Mouse (Mus musculus) liver, postnatal 0 days (tissue): Measurements from ENCODE around the gene Gpnmb. TPM values are rescaled to one million over a fixed set of nuclear protein-coding genes. Genes with fewer than 3 reads are reported as not detected.

Experiments used
- ATAC-seq: fragments of 200-750 bp; cut with Nextera tagmentation; 2 replicates; pipeline ENCODE4 v1.8.0; 2017; ENCODE audit warnings: mild to moderate bottlenecking, moderate library complexity
- DNase-seq: peaks from one replicate; pipeline ENCODE4 v3.0.0-alpha.2; 2016
- H3K27ac ChIP-seq: fragments of 300-500 bp; sonication (generic); 2 replicates; pipeline ENCODE4 v1.5.1; 2014; ENCODE audit warnings: antibody characterized with exemption, moderate library complexity, mild to moderate bottlenecking, low read depth
- H3K27me3 ChIP-seq: fragments of 300-500 bp; sonication (generic); 2 replicates; pipeline ENCODE4 v1.6.1; 2014; ENCODE audit warnings: low read length, control low read depth, mixed read lengths; ENCODE audit not compliant: insufficient read depth
- H3K36me3 ChIP-seq: fragments of 300-500 bp; sonication (generic); replicated peaks from 2 replicates; pipeline ENCODE4 v1.6.1; 2014; ENCODE audit warnings: mild to moderate bottlenecking, control low read depth, low read length, moderate library complexity, mixed read lengths; ENCODE audit not compliant: insufficient read depth
- H3K4me1 ChIP-seq: fragments of 300-500 bp; sonication (generic); 2 replicates; pipeline ENCODE4 v1.6.1; 2014; ENCODE audit warnings: antibody characterized with exemption, mild to moderate bottlenecking, control low read depth; ENCODE audit not compliant: insufficient read depth
- H3K4me2 ChIP-seq: fragments of 300-500 bp; sonication (generic); 2 replicates; pipeline ENCODE4 v1.6.1; 2014; ENCODE audit warnings: low read depth, mild to moderate bottlenecking, low read length, moderate library complexity, mixed read lengths
- H3K4me3 ChIP-seq: fragments of 300-500 bp; sonication (generic); 2 replicates; pipeline ENCODE4 v1.5.1; 2014; ENCODE audit warnings: low read depth, low read length
- H3K9ac ChIP-seq: fragments of 300-500 bp; sonication (generic); replicated peaks from 2 replicates; pipeline ENCODE4 v1.6.1; 2014; ENCODE audit warnings: mild to moderate bottlenecking, moderate library complexity
- H3K9me3 ChIP-seq: fragments of 300-500 bp; sonication (generic); 2 replicates; pipeline ENCODE4 v1.6.1; 2016; ENCODE audit warnings: mild to moderate bottlenecking, control low read depth, low read length, mixed read lengths
- CTCF ChIP-seq: sonication (generic); IDR thresholded peaks from 2 replicates; pipeline ENCODE4 v1.5.1; 2016; ENCODE audit warnings: antibody characterized with exemption, low read depth
- EP300 ChIP-seq: IDR thresholded peaks from 2 replicates; pipeline ENCODE4 v1.6.1; 2016; ENCODE audit warnings: antibody characterized with exemption, low read depth, mild to moderate bottlenecking
- WGBS: fragments of 180-500 bp; shearing (Covaris S2); extraction: QIAGEN DNeasy Blood & Tissue Kit; methylation state at CpG from one replicate; pipeline ENCODE4 v1.1.7; 2014; ENCODE audit not compliant: insufficient replicate concordance; 5-methylcytosine and 5-hydroxymethylcytosine counted together
- polyA plus RNA-seq: library from polyadenylated mRNA; unstranded; fragments of >200 nt; fragmentation: Nextera tagmentation; extraction: Ambion mirVana; gene quantifications from 2 replicates; pipeline ENCODE4 v1.2.1, GENCODE M21; 2015

The Gpnmb gene
- polyA plus RNA-seq, 1 experiment from 2014 or later = 0.53 TPM

GRCm38 (mm10) chr6:49052191-49052590 lies 15.8 kb downstream of the Gpnmb start:
- Histone ChIP-seq H3K9me3 (no peaks in the 10 kb centered on the region), H3K4me1 (0 out of 2 replicates have a peak, but pooled peaks cover 2% of the 10 kb centered on the region), H3K9ac (no peak overlapping the region), H3K36me3 (no peaks in the 10 kb centered on the region), H3K27ac (no peak overlapping the region), H3K4me3 (no peak overlapping the region), H3K27me3 (no peaks in the 10 kb centered on the region), H3K4me2 (no peak overlapping the region)
- TF ChIP-seq EP300 (no peak), CTCF (no peak)
- no peak for DNase-seq
- WGBS = 50% methylated on average over 5 of the region's 5 CpGs
- ATAC-seq = no peak

DNA sequence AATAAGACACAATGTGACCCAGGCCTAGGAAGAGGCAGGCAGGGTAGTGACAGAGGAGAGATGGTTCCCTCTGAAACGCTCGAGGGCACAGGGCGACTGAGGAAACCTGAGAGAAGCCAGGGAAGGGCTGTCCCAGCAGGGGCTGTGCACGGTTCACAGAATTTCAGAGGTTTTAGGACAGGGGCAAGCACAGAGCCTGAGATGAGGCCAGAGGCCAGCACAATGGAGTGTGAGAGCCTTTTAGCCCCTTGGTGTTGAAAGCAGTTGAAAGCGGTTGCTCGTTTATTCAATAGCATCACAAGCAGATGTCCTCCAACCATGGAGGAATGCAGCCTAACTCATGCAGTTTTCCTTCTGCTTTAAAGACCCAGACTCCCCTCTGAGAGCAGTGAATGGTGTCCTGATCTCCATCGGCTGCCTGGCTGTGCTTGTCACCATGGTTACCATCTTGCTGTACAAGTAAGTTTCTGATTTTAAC lies 18.9 kb downstream of the Gpnmb start:
- no peak overlapping the region for H3K4me3 ChIP-seq
- H3K4me1 ChIP-seq = no peaks in the 10 kb centered on the region
- H3K9ac ChIP-seq = no peak overlapping the region
- no peak overlapping the region for H3K27ac ChIP-seq
- 52% methylated on average over 7 of the region's 7 CpGs for WGBS
- DNase-seq (no peak), ATAC-seq (no peak)
- TF ChIP-seq EP300 = no peak
- TF ChIP-seq CTCF = no peak
- no peaks in the 10 kb centered on the region for H3K36me3 ChIP-seq
- H3K27me3 ChIP-seq = no peaks in the 10 kb centered on the region
- no peak overlapping the region for H3K4me2 ChIP-seq
- H3K9me3 ChIP-seq = no peaks in the 10 kb centered on the region

GRCm38 (mm10) chr6:49056009-49056408 lies 19.7 kb downstream of the Gpnmb start:
- WGBS = 84% methylated on average over 9 of the region's 9 CpGs
- TF ChIP-seq EP300 (no peak), CTCF (no peak)

DNA sequence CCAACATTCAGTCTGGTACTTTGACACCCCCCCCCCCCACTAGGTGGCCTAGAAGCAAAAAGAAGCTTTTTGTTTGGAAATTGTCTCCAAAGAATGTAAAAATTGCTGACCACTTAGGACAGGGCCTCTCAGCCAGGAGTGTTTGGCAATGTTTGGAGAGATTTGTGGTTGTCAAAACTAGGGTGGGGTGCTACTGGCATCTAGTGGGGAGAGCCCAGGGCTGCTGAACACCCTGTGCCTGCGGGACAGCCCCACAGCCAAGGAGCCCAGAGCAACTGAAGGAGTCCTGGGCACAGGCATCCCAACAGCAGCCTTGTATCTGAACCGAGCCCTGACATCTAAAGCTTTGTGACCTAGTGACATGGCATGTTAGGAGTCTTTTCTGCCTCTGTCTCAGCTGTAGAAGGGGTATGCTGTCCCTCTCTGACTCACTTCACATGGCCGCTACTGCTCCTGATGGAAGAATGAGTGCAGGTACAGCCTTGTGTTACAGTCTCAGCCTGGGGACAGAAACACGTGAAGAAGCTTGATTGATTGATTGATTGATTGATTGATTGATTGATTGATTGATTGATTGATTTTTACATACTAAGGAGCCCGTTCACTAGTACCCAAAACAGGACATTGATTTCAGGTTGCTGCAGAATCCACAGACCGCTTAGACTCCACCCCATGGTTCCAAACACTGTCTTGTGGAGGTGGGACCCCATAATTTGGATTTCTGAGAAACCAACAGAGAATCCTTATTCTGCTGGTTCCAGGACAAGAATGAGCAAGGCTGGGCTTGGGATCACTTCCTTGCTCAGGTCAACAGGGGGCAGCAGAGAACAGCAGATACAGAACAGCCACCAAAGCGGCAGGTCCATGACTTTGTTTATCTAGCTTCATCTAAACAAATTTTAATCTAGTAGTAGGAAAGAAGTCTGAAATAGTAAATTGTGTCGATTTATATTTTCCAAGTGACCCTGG lies 21.0 kb downstream of the Gpnmb start:
- peak; percentile 90 for TF ChIP-seq CTCF
- no peak for TF ChIP-seq EP300
- ATAC-seq (peak; percentile 38; the same call in 1 of the 2 replicates), DNase-seq (peak; percentile 75)
- no peak overlapping the region for H3K27ac ChIP-seq
- no peak overlapping the region for H3K4me2 ChIP-seq
- no peaks in the 10 kb centered on the region for H3K36me3 ChIP-seq
- no peaks in the 10 kb centered on the region for H3K4me1 ChIP-seq
- no peak overlapping the region for H3K4me3 ChIP-seq
- no peaks in the 10 kb centered on the region for H3K27me3 ChIP-seq
- WGBS = 32% methylated on average over 8 of the region's 8 CpGs
- H3K9me3 ChIP-seq = no peaks in the 10 kb centered on the region
- no peak overlapping the region for H3K9ac ChIP-seq

More at GRCm38 (mm10) chr6:49056009-49056408, 19.7 kb downstream of the Gpnmb start:
- ATAC-seq = no peak
- no peaks in the 10 kb centered on the region for H3K27me3 ChIP-seq
- no peak overlapping the region for H3K9ac ChIP-seq
- no peak overlapping the region for H3K27ac ChIP-seq
- no peaks in the 10 kb centered on the region for H3K4me1 ChIP-seq
- no peak overlapping the region for H3K4me2 ChIP-seq
- no peak for DNase-seq
- no peak overlapping the region for H3K4me3 ChIP-seq
- no peaks in the 10 kb centered on the region for H3K9me3 ChIP-seq
- H3K36me3 ChIP-seq = no peaks in the 10 kb centered on the region

- H3K4me2 ChIP-seq = no peak overlapping the region
- ATAC-seq (no peak), DNase-seq (no peak)
- H3K27ac ChIP-seq = no peak overlapping the region
- no peak for TF ChIP-seq EP300
- TF ChIP-seq CTCF = no peak
- H3K4me3 ChIP-seq = no peak overlapping the region
- H3K27me3 ChIP-seq = no peaks in the 10 kb centered on the region
- 0 out of 2 replicates have a peak, but pooled peaks cover 3% of the 10 kb centered on the region for H3K4me1 ChIP-seq
- H3K9me3 ChIP-seq = no peaks in the 10 kb centered on the region
- no peaks in the 10 kb centered on the region for H3K36me3 ChIP-seq
- 30% methylated on average over 4 of the region's 4 CpGs for WGBS
- no peak overlapping the region for H3K9ac ChIP-seq
Measured at GRCm38 (mm10) chr6:49068361-49068760, 32.0 kb downstream of the Gpnmb start.

GRCm38 (mm10) chr6:49073304-49074116 lies 37.2 kb downstream of the Gpnmb start, which contains the start of gene Malsu1:
Gene Malsu1 (plus strand): TSS chr6:49073795.
- no peaks in the 10 kb centered on the region for H3K9me3 ChIP-seq
- peak within 1 kb of the TSS; percentile 87 for H3K27ac ChIP-seq
- peak within 1 kb of the TSS; percentile 77 for H3K4me2 ChIP-seq
- H3K4me1 ChIP-seq = peaks cover 8% of the 10 kb centered on the region
- H3K4me3 ChIP-seq = peak within 1 kb of the TSS; percentile 82
- ATAC-seq (peak; percentile 96), DNase-seq (peak; percentile 95)
- H3K9ac ChIP-seq = peak within 1 kb of the TSS; percentile 89
- no peaks in the 10 kb centered on the region for H3K36me3 ChIP-seq
- peak; percentile 42; the same call in 1 of the 2 replicates for TF ChIP-seq EP300
- TF ChIP-seq CTCF = no peak
- H3K27me3 ChIP-seq = no peaks in the 10 kb centered on the region
- WGBS = under 1% methylated on average over 49 of the region's 49 CpGs
